Mouse (Mus musculus): ENCODE data around the gene Dync2h1. TPM values are rescaled to one million over a fixed set of nuclear protein-coding genes. Genes with fewer than 3 reads are reported as not detected.
A peak's percentile ranks its signal among the peaks of the same experiment; 100 is the strongest.
"Not testable (repeated sequence)": the region's sequence is repeated elsewhere in the genome, so short reads cannot be mapped to it uniquely, and the experiment has no call there.

Gene Dync2h1
- polyA plus RNA-seq (2016; fragmentation: Nextera tagmentation; extraction: Ambion mirVana), result 21.5 and 22.9 TPM in 2 replicates

GRCm38 (mm10) chr9:7184172-7184896 lies at the start of gene Dync2h1, which contains the start of gene Dcun1d5:
Dync2h1 (minus strand) TSS chr9:7184446.
Dcun1d5 (plus strand) TSS chr9:7184520.
- Histone ChIP-seq H3K27me3 (replicated peaks) (no peaks in the 10 kb centered on the region), H3K4me3 (peak within 1 kb of the TSS; percentile 94), H3K9me3 (no peaks in the 10 kb centered on the region), H3K4me1 (peaks cover 13% of the 10 kb centered on the region), H3K27ac (peak within 1 kb of the TSS; percentile 87), H3K9ac (peak within 1 kb of the TSS; percentile 90), H3K36me3 (peaks cover 4% of the 10 kb centered on the region; the same call in 1 of the 2 replicates), H3K4me2 (replicated peaks) (peak within 1 kb of the TSS; percentile 77)
- ATAC-seq (ENCODE audit: low FRiP score, low read depth), result peak; percentile 100
- 1% methylated on average over 60 of the region's 62 CpGs for WGBS

GRCm38 (mm10) chr9:7221460-7221859 lies 37.2 kb upstream of the Dync2h1 start:
- Histone ChIP-seq H3K27me3 (replicated peaks) (no peaks in the 10 kb centered on the region), H3K36me3 (no peaks in the 10 kb centered on the region)

GRCm38 (mm10) chr9:7221024-7221423 lies 36.8 kb upstream of the Dync2h1 start:
- ATAC-seq (ENCODE audit: low FRiP score, low read depth), result no peak
- no peak overlapping the region for H3K4me2 ChIP-seq (replicated peaks)
- H3K9ac ChIP-seq, result no peak overlapping the region
- no peaks in the 10 kb centered on the region for H3K36me3 ChIP-seq
- no peaks in the 10 kb centered on the region for H3K4me1 ChIP-seq
- no peaks in the 10 kb centered on the region for H3K27me3 ChIP-seq (replicated peaks)
- no peak overlapping the region for H3K27ac ChIP-seq
- 91% methylated on average over 5 of the region's 5 CpGs for WGBS
- H3K4me3 ChIP-seq, result no peak overlapping the region
- H3K9me3 ChIP-seq, result no peaks in the 10 kb centered on the region

More at GRCm38 (mm10) chr9:7221460-7221859, 37.2 kb upstream of the Dync2h1 start:
- Histone ChIP-seq H3K9me3 (no peaks in the 10 kb centered on the region), H3K27ac (no peak overlapping the region), H3K4me2 (replicated peaks) (no peak overlapping the region), H3K4me3 (no peak overlapping the region), H3K4me1 (no peaks in the 10 kb centered on the region), H3K9ac (no peak overlapping the region)
- 91% methylated on average over 7 of the region's 7 CpGs for whole genome bisulfite sequencing
- no peak for ATAC-seq (ENCODE audit: low FRiP score, low read depth)

- Histone ChIP-seq H3K9ac (no peak overlapping the region), H3K36me3 (peaks cover 8% of the 10 kb centered on the region), H3K4me3 (no peak overlapping the region), H3K9me3 (no peaks in the 10 kb centered on the region), H3K4me2 (replicated peaks) (no peak overlapping the region), H3K27me3 (replicated peaks) (no peaks in the 10 kb centered on the region), H3K4me1 (no peaks in the 10 kb centered on the region), H3K27ac (no peak overlapping the region)
- 52% methylated on average over 2 of the region's 2 CpGs for WGBS
- ATAC-seq (ENCODE audit: low FRiP score, low read depth), result no peak
These were observed 32.0 kb upstream of the Dync2h1 start for GRCm38 (mm10) chr9:7216240-7216639.

- peaks cover 11% of the 10 kb centered on the region for H3K36me3 ChIP-seq
- H3K27me3 ChIP-seq (replicated peaks); H3K4me1 ChIP-seq; H3K27ac ChIP-seq; H3K4me3 ChIP-seq; ATAC-seq (ENCODE audit: low FRiP score, low read depth); H3K4me2 ChIP-seq (replicated peaks); H3K9me3 ChIP-seq; H3K9ac ChIP-seq: not testable (repeated sequence)
- WGBS, result 99% methylated on average over 3 of the region's 3 CpGs
These were observed 6.4 kb upstream of the Dync2h1 start for GRCm38 (mm10) chr9:7190694-7191093.

- no peaks in the 10 kb centered on the region for H3K9me3 ChIP-seq
- peaks cover 13% of the 10 kb centered on the region for H3K4me1 ChIP-seq
- H3K4me2 ChIP-seq (replicated peaks), result peak overlapping the region; percentile 77
- 0% methylated on average over 28 of the region's 31 CpGs for WGBS
- peaks cover 8% of the 10 kb centered on the region for H3K36me3 ChIP-seq
- no peak overlapping the region for H3K27ac ChIP-seq
- peak overlapping the region; percentile 90 for H3K9ac ChIP-seq
- peak; percentile 80 for ATAC-seq (ENCODE audit: low FRiP score, low read depth)
- H3K4me3 ChIP-seq, result peak overlapping the region; percentile 94
- H3K27me3 ChIP-seq (replicated peaks), result no peaks in the 10 kb centered on the region
These were observed 648 bp upstream of the Dync2h1 start for GRCm38 (mm10) chr9:7184897-7185291.

- Histone ChIP-seq H3K4me2 (replicated peaks) (peak overlapping the region; percentile 87), H3K4me3 (peak overlapping the region; percentile 56), H3K27me3 (replicated peaks) (no peaks in the 10 kb centered on the region), H3K9me3 (no peaks in the 10 kb centered on the region), H3K36me3 (peaks cover 8% of the 10 kb centered on the region), H3K27ac (no peak overlapping the region), H3K4me1 (0 out of 2 replicates have a peak, but pooled peaks cover 3% of the 10 kb centered on the region), H3K9ac (peak overlapping the region; percentile 54)
- ATAC-seq (ENCODE audit: low FRiP score, low read depth), result peak; percentile 100
- 10% methylated on average over 41 of the region's 41 CpGs for WGBS
These were observed 7.3 kb downstream of the Dync2h1 start for GRCm38 (mm10) chr9:7176618-7177610.

- Histone ChIP-seq H3K27me3 (replicated peaks) (no peaks in the 10 kb centered on the region), H3K4me2 (replicated peaks) (no peak overlapping the region), H3K9ac (no peak overlapping the region), H3K27ac (no peak overlapping the region), H3K4me1 (0 out of 2 replicates have a peak, but pooled peaks cover 3% of the 10 kb centered on the region), H3K4me3 (no peak overlapping the region), H3K9me3 (no peaks in the 10 kb centered on the region), H3K36me3 (peaks cover 18% of the 10 kb centered on the region)
- WGBS, result 98% methylated on average over 1 of the region's 1 CpGs
- ATAC-seq (ENCODE audit: low FRiP score, low read depth), result no peak
These were observed 10.5 kb downstream of the Dync2h1 start for GRCm38 (mm10) chr9:7173756-7174155.

- 92% methylated on average over 6 of the region's 6 CpGs for WGBS
- H3K36me3 ChIP-seq, result peaks cover 44% of the 10 kb centered on the region
- no peaks in the 10 kb centered on the region for H3K4me1 ChIP-seq
These were observed 16.8 kb downstream of the Dync2h1 start for GRCm38 (mm10) chr9:7167339-7167998.

GRCm38 (mm10) chr9:7160688-7161087 lies 23.6 kb downstream of the Dync2h1 start:
- Histone ChIP-seq H3K9ac (no peak overlapping the region), H3K9me3 (no peaks in the 10 kb centered on the region), H3K4me2 (replicated peaks) (no peak overlapping the region), H3K27ac (no peak overlapping the region), H3K27me3 (replicated peaks) (no peaks in the 10 kb centered on the region), H3K4me3 (no peak overlapping the region), H3K36me3 (peaks cover 37% of the 10 kb centered on the region), H3K4me1 (no peaks in the 10 kb centered on the region)
- no peak for ATAC-seq (ENCODE audit: low FRiP score, low read depth)
- WGBS, result 92% methylated on average over 5 of the region's 5 CpGs

More at GRCm38 (mm10) chr9:7167339-7167998, 16.8 kb downstream of the Dync2h1 start:
- Histone ChIP-seq H3K27me3 (replicated peaks) (no peaks in the 10 kb centered on the region), H3K9me3 (no peaks in the 10 kb centered on the region), H3K4me2 (replicated peaks) (no peak overlapping the region), H3K9ac (no peak overlapping the region), H3K4me3 (no peak overlapping the region), H3K27ac (no peak overlapping the region)
- no peak for ATAC-seq (ENCODE audit: low FRiP score, low read depth)

GRCm38 (mm10) chr9:7159718-7160117 lies 24.5 kb downstream of the Dync2h1 start:
- H3K9me3 ChIP-seq, result no peaks in the 10 kb centered on the region
- no peaks in the 10 kb centered on the region for H3K4me1 ChIP-seq
- 76% methylated on average over 3 of the region's 3 CpGs for WGBS
- no peak overlapping the region for H3K27ac ChIP-seq
- no peak overlapping the region for H3K9ac ChIP-seq
- peaks cover 40% of the 10 kb centered on the region for H3K36me3 ChIP-seq
- H3K4me3 ChIP-seq, result no peak overlapping the region
- H3K27me3 ChIP-seq (replicated peaks), result no peaks in the 10 kb centered on the region
- no peak overlapping the region for H3K4me2 ChIP-seq (replicated peaks)
- no peak for ATAC-seq (ENCODE audit: low FRiP score, low read depth)
